Mouse (Mus musculus) liver, embryonic 14.5 days (tissue): ENCODE measurements at regions not wholly inside any gene's neighbourhood (a gene's known extent, or its start where the extent isn't known, plus 50 kb on each side); places are given as distances from the start of the nearest gene placed in this dataset.

Experiments
- ATAC-seq: fragments of 200-750 bp; cut with Nextera tagmentation; 2 replicates; pipeline ENCODE4 v1.8.0; 2017; ENCODE audit warnings: moderate number of reproducible peaks, mild to moderate bottlenecking, moderate library complexity; ENCODE audit not compliant: insufficient read depth
- DNase-seq, 3 experiments: peaks; one replicate each; pipeline ENCODE4 v3.0.0-alpha.2; 2012 to 2013; ENCODE audit warnings: low read depth in 3 of 3, low spot score in 3 of 3
- H3K27ac ChIP-seq: fragments of 300-500 bp; sonication (generic); 2 replicates; pipeline ENCODE4 v1.5.1; 2014; ENCODE audit warnings: moderate library complexity, mild to moderate bottlenecking, control low read depth, inconsistent platforms
- H3K27me3 ChIP-seq: fragments of 300-500 bp; sonication (generic); 2 replicates; pipeline ENCODE4 v1.6.1; 2014; ENCODE audit warnings: mild to moderate bottlenecking, low read length, moderate library complexity; ENCODE audit not compliant: control insufficient read depth, insufficient read depth
- H3K36me3 ChIP-seq: fragments of 300-500 bp; sonication (generic); replicated peaks from 2 replicates; pipeline ENCODE4 v1.6.1; 2014; ENCODE audit warnings: low read depth; ENCODE audit not compliant: control insufficient read depth, insufficient read depth
- H3K4me1 ChIP-seq, 2 experiments: fragments of 200-500 bp in 1 of 2; fragments of 300-500 bp in 1 of 2; sonication (generic) in 1 of 2; replicated peaks; 2 replicates each; pipeline ENCODE4 v1.6.1; 2012 to 2014; ENCODE audit warnings: antibody characterized with exemption in 1 of 2, inconsistent platforms in 1 of 2, low read length in 1 of 2; ENCODE audit not compliant: control insufficient read depth in 2 of 2, insufficient read depth in 2 of 2
- H3K4me2 ChIP-seq: fragments of 300-500 bp; sonication (generic); 2 replicates; pipeline ENCODE4 v1.6.1; 2014; ENCODE audit warnings: low read depth, mild to moderate bottlenecking, control low read depth, moderate library complexity
- H3K4me3 ChIP-seq, 2 experiments: fragments of 200-500 bp in 1 of 2; fragments of 300-500 bp in 1 of 2; sonication (generic) in 1 of 2; 2 replicates each; pipeline ENCODE4 v1.5.1; 2012 to 2014; ENCODE audit warnings: low read depth in 2 of 2, low read length in 2 of 2, mild to moderate bottlenecking in 2 of 2, control low read depth in 1 of 2, inconsistent platforms in 1 of 2, moderate library complexity in 1 of 2; ENCODE audit not compliant: insufficient read depth in 1 of 2
- H3K9ac ChIP-seq: fragments of 300-500 bp; sonication (generic); replicated peaks from 2 replicates; pipeline ENCODE4 v1.6.1; 2014; ENCODE audit warnings: mild to moderate bottlenecking, control low read depth, moderate library complexity
- H3K9me3 ChIP-seq: fragments of 300-500 bp; sonication (generic); 2 replicates; pipeline ENCODE4 v1.6.1; 2016; ENCODE audit warnings: low read length, mixed read lengths; ENCODE audit not compliant: control insufficient read depth
- CTCF ChIP-seq: IDR thresholded peaks from 2 replicates; pipeline ENCODE4 v1.5.1; 2016; ENCODE audit warnings: antibody characterized with exemption, low read depth, control low read depth
- EP300 ChIP-seq: IDR thresholded peaks from 2 replicates; pipeline ENCODE4 v1.6.1; 2016; ENCODE audit warnings: antibody characterized with exemption, low read depth
- WGBS: fragments of 180-500 bp; shearing (Covaris S2); extraction: QIAGEN DNeasy Blood & Tissue Kit; methylation state at CpG from one replicate; pipeline ENCODE4 v1.1.7; 2014; ENCODE audit not compliant: insufficient replicate concordance; 5-methylcytosine and 5-hydroxymethylcytosine counted together

GRCm38 (mm10) chr1:69443466-69443865 is 243.6 kb downstream of the Ikzf2 start:
- Histone ChIP-seq H3K36me3 (no peaks in the 10 kb centered on the region), H3K27me3 (no peaks in the 10 kb centered on the region), H3K4me1 (no peaks in the 10 kb centered on the region), H3K4me2 (no peak overlapping the region), H3K9me3 (no peaks in the 10 kb centered on the region), H3K27ac (no peak overlapping the region), H3K4me3 (no peak overlapping the region), H3K9ac (no peak overlapping the region)
- DNase-seq (no peak), ATAC-seq (no peak)
- TF ChIP-seq CTCF (no peak), EP300 (no peak)
- WGBS: 44% methylated on average over 7 of the region's 7 CpGs

- Histone ChIP-seq H3K4me1 (no peaks in the 10 kb centered on the region), H3K36me3 (no peaks in the 10 kb centered on the region), H3K27me3 (no peaks in the 10 kb centered on the region), H3K4me3 (no peak overlapping the region), H3K4me2 (no peak overlapping the region), H3K9me3 (no peaks in the 10 kb centered on the region), H3K27ac (no peak overlapping the region), H3K9ac (no peak overlapping the region)
- ATAC-seq (no peak), DNase-seq (no peak)
- TF ChIP-seq CTCF (no peak), EP300 (no peak)
- 55% methylated on average over 14 of the region's 14 CpGs for WGBS
These were observed 246.3 kb downstream of the Ikzf2 start for GRCm38 (mm10) chr1:69440564-69441334.

GRCm38 (mm10) chr1:69437042-69437441 is 250.0 kb downstream of the Ikzf2 start:
- Histone ChIP-seq H3K36me3 (no peaks in the 10 kb centered on the region), H3K27ac (no peak overlapping the region), H3K4me3 (no peak overlapping the region), H3K9ac (no peak overlapping the region), H3K4me2 (no peak overlapping the region), H3K9me3 (no peaks in the 10 kb centered on the region), H3K27me3 (no peaks in the 10 kb centered on the region), H3K4me1 (no peaks in the 10 kb centered on the region)
- DNase-seq (no peak), ATAC-seq (no peak)
- TF ChIP-seq CTCF: no peak
- TF ChIP-seq EP300: no peak
- WGBS: 67% methylated on average over 8 of the region's 8 CpGs

- H3K9me3 ChIP-seq: no peaks in the 10 kb centered on the region
- WGBS: 47% methylated on average over 8 of the region's 8 CpGs
- no peak for ATAC-seq
- no peaks in the 10 kb centered on the region for H3K36me3 ChIP-seq
- no peak for DNase-seq
- H3K27ac ChIP-seq: no peak overlapping the region
- TF ChIP-seq EP300: no peak
- TF ChIP-seq CTCF: no peak
- no peaks in the 10 kb centered on the region for H3K27me3 ChIP-seq
- no peak overlapping the region for H3K4me3 ChIP-seq
- no peaks in the 10 kb centered on the region for H3K4me1 ChIP-seq
- H3K4me2 ChIP-seq: no peak overlapping the region
- no peak overlapping the region for H3K9ac ChIP-seq
These were observed 253.2 kb downstream of the Ikzf2 start for GRCm38 (mm10) chr1:69433655-69434357.

- ATAC-seq: no peak
- WGBS: 60% methylated on average over 8 of the region's 8 CpGs
- no peak for TF ChIP-seq EP300
- no peak for TF ChIP-seq CTCF
These were observed 256.2 kb downstream of the Ikzf2 start for GRCm38 (mm10) chr1:69430683-69431407.

More at GRCm38 (mm10) chr1:69430683-69431407, 256.2 kb downstream of the Ikzf2 start:
- no peaks in the 10 kb centered on the region for H3K4me1 ChIP-seq
- H3K4me3 ChIP-seq: no peak overlapping the region
- no peak overlapping the region for H3K9ac ChIP-seq
- no peak overlapping the region for H3K4me2 ChIP-seq
- no peak for DNase-seq
- no peaks in the 10 kb centered on the region for H3K9me3 ChIP-seq
- no peaks in the 10 kb centered on the region for H3K36me3 ChIP-seq
- no peaks in the 10 kb centered on the region for H3K27me3 ChIP-seq
- no peak overlapping the region for H3K27ac ChIP-seq
